Mouse (Mus musculus) adrenal gland, postnatal 14 days (tissue): Measurements from ENCODE around the gene Sgsm1. TPM values are rescaled to one million over a fixed set of nuclear protein-coding genes. Genes with fewer than 3 reads are reported as not detected.
A peak's percentile ranks its signal among the peaks of the same experiment; 100 is the strongest.

Experiments
- DNase-seq: peaks from one replicate; pipeline ENCODE4 v3.0.0; 2021; ENCODE audit warnings: mixed read lengths
- total RNA-seq: library from RNA; stranded (reverse); gene quantifications from 2 replicates; pipeline ENCODE4 v1.2.3, GENCODE M21; 2021

The Sgsm1 gene
- total RNA-seq, 1 experiment from 2014 or later = 8.8 TPM

DNA sequence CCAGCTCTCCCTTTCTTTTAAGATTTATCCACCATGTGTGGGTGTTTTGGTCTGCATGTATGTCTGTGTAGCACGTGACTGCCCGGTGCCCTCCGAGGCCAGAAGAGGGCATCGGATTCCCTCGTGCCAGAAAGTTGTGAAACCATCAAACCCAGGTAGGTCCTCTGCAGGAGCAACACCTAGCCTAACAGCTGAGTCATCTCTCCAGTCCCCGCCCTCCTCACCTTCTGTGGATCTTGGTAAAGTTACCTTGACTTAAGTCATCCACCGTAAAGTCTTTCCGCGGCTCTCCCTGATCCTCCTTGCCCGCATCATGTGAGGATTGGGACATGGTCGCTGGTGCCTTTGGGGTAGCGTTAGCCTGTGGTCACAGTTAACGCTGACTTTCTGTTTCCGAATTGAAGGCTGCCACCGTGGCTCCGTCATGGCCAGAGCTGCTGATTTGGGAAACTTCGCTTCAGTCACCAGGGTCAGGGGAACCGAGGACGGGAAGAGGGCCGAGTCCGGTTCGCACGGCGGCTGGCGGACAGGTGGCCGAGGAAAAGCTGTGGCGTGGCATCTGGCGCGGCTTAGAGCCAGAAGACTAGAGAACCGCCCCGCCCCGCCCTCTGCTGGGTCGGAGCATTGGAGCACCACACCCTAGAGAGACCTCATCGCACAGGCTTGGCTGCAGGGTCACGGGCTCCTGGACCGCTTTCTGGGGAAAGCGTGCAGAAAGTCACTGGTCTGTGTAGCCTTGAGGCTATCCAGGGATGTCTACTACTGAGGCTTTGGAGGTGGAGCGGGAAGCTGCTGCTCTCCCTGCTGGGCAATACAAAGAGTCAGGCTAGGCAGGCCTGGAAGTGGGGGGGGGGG, 13.4 kb upstream of the Sgsm1 start:
- peak; percentile 49 for DNase-seq

DNA sequence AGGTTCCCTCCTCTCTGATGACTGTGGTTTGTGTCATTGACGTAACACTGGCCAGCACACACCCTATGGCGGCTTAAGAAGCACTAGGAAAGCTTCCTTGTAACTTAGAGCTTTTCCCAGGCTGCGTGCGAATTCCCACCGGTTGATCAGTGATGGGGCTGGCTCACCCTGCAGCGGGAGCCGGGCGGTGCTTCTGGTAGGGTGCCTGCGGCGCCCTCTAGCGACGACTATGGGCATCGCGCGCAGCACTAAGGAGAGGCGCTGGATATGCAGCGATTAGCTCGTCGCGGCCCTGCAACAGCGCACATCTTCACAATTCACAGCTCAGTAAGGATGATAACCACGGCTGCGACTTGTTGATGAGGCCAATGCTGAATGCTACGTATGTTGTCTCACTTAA, 3.4 kb upstream of the Sgsm1 start:
- DNase-seq = peak; percentile 78

DNA sequence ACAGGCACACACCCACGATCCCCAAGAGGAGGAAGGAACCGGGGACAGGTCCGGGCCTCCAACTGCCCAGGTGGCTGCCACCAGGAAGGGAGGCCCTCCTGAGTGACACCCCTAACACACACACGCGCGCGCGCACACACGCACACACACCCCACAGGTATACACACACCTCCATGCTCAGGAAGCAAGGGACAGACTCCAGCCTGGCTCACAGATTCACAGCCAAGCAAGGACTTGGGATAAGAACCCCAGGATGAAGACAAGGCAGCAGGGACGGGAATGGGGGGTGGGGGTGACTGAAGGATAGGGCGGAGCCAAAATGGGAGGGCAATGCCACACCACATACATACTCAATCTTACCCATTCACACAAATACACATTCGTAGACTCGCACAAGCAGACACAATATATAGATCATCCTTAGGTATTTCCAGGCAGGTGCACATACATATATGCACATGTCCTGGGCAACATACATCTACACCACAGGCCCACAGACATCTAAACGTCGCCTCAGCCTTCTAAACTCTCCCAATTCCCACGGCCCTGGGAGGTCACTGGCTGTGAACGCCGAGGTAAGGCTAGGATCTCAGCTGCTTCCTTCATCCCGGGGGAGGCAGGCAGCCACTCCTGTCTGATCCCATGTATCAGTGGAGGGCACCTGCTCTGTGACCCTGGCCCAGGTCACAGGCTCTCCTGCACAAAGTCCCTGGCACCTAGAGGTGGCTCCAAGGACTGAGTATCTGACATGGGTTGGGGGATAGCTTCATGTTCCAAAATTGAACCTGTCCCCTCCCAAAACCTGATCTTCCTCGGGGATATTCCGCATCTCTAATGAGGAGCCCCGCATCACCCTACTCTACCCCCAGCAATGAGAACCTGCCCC, 852 bp downstream of the Sgsm1 start:
- no peak for DNase-seq

- peak; percentile 62 for DNase-seq
Measured at GRCm38 (mm10) chr5:113306750-113307477, 3.7 kb downstream of the Sgsm1 start.

DNA sequence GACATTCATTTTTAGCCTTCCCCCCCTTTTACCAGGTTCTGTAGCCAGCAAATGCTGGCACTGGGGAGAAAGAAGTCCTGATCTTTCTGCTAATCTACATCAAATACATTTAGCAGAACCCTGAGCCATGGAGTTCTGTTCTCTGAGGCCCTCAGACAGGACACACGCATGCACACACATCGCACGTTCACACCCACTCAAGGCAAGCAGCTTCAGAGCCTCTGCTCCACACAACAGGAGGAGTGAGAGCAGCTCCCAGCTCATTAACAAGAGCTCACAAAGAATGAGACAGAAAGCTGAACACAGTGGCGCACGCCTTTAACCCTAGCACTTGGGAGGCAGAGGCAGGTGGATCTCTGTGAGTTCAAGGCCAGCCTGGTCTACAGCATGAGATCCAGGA, 6.1 kb downstream of the Sgsm1 start:
- DNase-seq = no peak

DNA sequence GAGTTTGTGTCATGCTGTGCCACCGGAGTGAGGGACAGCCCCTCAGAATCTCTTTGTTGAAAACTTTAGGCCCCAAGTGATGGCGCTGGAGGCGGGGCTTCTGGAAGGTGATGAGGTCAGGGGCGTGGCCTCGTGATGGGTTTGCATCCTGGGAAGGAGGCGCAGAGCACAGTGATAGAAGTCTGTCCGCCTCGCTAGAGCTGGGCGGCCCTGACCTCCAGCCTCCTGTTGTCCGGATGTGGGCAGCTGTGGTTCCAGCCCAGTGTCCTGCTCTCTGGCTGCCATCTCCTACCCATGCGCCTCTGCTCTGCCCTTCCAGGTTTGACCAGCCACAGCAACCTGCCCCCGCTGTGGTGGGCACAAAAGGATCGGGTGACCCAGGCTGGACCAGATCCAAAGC, 8.7 kb downstream of the Sgsm1 start:
- DNase-seq = peak; percentile 32

- no peak for DNase-seq
Measured at GRCm38 (mm10) chr5:113300148-113300889, 10.3 kb downstream of the Sgsm1 start.

GRCm38 (mm10) chr5:113299433-113299832, 11.2 kb downstream of the Sgsm1 start:
- DNase-seq = no peak

DNA sequence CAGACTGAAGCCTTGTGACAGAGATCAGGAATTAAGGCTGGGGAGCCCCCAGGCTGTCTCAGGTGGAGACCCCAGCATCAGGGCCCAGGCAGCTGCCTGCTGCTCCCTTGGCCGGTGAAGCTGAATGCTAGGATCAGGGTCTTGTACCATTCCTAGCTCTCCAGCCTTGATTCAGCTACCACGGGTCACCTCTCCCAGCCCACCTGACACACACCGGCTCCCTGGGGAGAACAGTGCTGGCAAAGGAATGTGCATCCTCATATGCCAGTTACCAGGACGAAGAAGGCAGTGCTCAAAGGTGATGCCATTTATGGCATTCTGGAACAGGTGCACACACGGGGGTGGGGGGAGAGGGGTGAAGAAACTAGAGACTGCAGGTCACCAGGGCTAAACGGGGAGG, 11.8 kb downstream of the Sgsm1 start:
- DNase-seq = no peak

DNA sequence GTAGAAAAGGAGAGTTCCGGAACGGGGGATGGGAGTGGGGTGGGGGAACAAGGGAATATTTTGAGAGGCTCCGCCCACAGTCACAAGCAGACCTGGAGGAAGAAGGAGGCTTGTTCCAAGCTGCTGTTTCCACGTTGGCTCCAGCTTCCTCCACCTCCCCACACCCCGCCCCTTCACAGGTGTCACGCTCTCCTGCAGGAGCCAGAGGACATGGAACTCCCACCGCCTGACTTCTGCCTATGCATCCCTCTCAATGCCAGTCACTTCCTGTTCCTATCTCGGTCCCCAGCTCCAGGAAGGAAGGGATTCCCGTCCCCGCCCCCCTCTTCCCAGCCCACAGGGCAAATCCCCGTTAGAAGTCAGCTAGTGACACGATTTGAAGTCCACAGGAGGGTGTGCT, 12.5 kb downstream of the Sgsm1 start:
- DNase-seq = no peak

DNA sequence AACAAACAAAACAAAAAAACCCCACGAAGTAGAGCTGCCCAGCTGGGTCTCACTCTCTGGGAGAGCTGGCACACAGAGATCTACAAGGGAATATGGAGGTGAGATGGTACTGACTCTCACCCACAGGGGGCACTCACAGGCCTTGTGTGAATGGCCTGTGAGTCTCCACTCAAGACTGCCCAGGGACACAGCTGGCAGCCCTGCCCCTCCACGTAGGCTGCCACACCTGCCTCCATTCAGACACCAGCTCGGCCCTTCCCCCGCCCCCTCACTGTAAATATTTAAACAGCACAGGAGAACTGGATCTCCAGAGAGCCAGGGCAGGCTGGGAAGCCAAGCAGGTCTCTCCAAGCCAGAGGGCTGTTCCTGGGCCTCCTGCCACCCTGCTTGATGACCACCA, 14.8 kb downstream of the Sgsm1 start:
- DNase-seq = peak; percentile 26

DNA sequence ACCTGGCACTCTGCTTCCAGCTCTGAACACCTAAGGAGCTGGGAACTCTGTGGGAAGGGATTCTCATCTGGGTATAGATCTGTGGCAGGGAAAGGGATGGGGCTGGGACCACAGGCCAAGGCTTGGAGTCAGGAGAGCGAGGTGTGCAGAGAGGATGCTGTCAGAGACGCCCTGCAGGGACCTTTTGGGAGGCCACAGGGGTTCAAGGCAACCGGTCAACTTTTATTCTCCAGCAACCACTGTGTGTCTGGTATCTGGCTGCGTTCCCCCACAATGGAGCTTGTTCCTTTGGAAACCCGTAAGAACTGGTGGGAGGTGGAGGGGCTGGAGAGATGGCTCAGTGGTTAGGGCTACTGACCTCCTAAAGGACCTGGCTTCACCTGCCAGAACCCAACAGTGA, 16.0 kb downstream of the Sgsm1 start:
- no peak for DNase-seq

GRCm38 (mm10) chr5:113293446-113293845, 17.1 kb downstream of the Sgsm1 start:
- DNase-seq = no peak

DNA sequence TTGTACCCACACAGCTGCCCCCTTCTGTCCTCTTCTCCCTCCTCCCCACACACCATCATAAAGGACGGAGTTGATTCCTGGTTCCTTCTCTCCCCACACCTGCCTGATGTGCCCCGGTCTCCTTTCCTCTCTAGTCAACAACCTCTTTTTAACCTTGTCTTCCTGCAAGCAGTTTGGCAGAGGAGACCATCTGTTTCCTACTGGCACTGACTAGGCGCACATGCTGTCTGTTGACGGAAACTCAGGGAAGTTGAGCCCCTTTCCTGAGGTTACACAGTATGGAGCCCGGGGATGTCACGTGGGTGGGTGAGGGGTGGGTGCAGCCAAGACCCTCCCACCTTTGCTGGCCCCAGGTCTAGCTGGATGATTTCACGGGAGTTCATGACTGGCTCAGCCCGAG, 17.8 kb downstream of the Sgsm1 start:
- no peak for DNase-seq

DNA sequence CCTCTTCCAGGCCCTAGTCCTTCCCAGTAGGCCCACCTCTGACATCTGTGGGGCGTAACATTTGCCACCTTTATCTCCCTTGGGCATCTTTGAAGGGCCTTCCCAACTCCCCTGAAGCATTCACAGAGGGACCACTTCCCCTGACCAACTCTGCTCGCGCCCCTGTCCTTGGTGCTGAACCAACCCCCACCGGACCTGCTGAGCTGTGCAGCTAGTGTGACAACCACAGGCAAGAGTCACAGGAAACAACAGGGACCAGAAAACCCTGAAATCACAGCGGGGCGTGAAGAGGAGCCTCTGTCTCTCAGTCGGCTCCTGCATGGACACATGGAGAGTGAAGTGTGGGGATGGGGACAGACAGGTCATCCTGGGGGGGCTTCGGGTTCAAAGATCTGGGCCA, 18.4 kb downstream of the Sgsm1 start:
- DNase-seq = peak; percentile 60

DNA sequence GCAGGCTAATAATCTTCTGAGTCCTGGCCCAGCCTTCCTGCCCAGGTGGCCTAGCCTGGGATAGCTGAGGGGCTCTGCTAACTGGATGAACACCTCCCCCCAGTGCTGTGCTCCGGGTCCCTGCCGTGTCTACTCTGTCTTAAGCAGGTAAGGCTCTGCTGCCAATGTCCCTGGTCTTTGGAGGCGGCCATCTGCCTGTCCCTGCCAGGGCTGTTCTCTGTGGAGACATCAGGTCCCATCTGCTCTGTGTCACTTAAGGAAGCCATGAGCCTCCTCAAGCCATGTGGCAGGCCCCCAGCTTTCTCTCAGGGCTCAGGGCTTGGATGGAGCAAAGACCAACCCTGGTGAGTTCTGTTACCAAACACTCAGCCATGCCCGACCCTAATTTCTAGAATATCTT, 19.5 kb downstream of the Sgsm1 start:
- no peak for DNase-seq

DNA sequence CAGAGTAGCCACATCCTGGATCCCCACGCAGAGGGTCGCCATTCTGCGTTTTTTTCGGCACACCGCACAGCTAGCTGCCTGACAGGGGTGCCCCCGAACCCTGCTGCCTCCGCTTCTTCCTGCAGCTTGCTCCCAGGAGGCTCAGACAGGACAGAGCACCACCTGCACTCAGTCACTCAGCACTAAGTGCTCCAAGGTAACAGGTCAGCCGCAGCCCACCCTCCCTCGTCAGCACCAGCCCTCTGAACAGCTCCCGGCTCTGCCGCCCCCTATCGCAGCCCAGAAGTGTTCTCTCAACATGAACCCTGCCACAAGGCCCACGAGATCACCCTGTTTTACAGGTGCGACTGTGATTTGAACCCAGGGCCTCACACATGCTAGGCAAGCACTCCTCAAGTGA, 20.4 kb downstream of the Sgsm1 start:
- no peak for DNase-seq

GRCm38 (mm10) chr5:113288490-113288889, 22.1 kb downstream of the Sgsm1 start:
- no peak for DNase-seq

DNA sequence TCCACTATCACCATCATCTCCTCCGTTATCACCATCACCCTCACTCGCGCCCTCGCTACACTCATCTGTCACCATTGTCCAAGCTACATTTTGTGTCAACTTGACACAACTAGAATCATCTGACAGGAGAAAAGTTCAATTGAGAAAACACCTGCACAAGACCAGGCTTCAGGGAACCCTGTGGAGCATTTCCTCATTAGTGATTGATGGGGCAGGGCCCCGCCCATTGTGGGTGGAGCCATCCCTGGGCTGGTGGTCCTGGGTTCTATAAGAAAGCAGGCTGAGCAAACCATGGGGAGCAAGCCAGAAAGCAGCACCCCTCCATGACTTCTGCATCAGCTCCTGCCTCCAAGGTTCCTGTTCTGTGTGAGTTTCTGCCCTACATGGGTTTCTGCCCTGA, 22.8 kb downstream of the Sgsm1 start:
- no peak for DNase-seq

- DNase-seq = peak; percentile 64
Measured at GRCm38 (mm10) chr5:113286591-113287520, 23.7 kb downstream of the Sgsm1 start.

DNA sequence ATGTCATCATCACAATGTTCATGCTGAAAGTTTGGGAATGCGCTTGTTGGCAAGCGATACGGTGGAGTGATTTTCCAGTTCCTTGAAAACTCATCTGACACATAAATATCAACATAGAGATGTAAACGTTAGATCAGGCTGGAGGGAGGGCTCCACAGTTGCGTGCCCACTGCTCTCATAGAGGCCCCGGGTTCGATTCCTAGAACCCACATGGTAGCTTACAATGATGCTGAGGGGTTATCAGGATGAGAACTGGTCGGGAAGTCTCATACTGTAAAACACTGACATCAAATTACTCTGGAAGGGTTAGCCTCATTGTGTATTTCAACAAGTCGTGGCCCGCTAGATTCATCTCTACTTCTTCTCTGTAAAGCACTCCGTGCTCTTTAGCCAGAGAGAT, 24.5 kb downstream of the Sgsm1 start:
- no peak for DNase-seq
